9 mouse cellular contexts compared by ENCODE assay signal in the genomic region with DNA sequence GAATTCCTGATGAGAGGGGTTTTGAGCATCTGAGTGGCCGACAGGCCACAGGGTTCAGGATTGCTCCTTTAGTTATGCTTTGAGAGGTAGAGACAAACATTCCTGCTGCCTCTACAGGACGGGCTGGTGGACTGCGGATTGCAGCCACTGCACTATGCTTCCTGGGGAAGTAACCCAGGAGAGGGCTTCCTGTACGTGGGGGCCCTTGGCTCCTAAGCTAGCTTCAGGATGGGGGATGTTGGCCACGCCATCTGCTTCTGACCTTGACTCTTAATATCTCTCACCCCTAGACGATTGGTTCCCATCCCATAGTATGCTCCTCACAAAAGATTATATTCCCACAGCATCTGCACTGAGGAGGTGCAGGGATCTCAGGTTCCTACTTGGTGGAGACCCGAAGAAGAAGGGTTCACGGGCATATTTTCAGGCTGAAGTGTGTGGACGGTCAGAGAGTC. TPM values are rescaled to one million over a fixed set of nuclear protein-coding genes. Genes with fewer than 3 reads are reported as not detected.
DNase-seq lines count a peak whose midpoint lies in the region; ATAC-seq and TF ChIP-seq lines count a peak whose summit lies in the region.
"Had no signal": no experiment of that assay in that cellular context is flagged by ENCODE, and none has a peak within 500 bp of the region (broad histone marks: within the 10 kb centered on the region; RNA-seq: fewer than 3 reads in every experiment).

No protein-coding gene starts in this region.

- no peak for TF ChIP-seq EP300 in liver, postnatal 0 days (IDR thresholded peaks at IDR 0.05; ENCODE audit: low read depth)

- H3K36me3 ChIP-seq in embryonic facial prominence, embryonic 14.5 days (ENCODE audit: control insufficient read depth, insufficient read depth, low read length), result peaks cover 9% of the 10 kb centered on the region
- H3K36me3 ChIP-seq in liver, postnatal 0 days (replicated peaks; ENCODE audit: insufficient read depth, low read length), result peaks cover 27% of the 10 kb centered on the region

- H3K9ac ChIP-seq in embryonic facial prominence, embryonic 14.5 days (ENCODE audit: low read depth, low read length), result peak overlapping the region; percentile 40; the same call in 1 of the 2 replicates
- H3K9ac ChIP-seq in liver, postnatal 0 days (replicated peaks), result no peak overlapping the region

- H3K9me3 ChIP-seq in embryonic facial prominence, embryonic 14.5 days (ENCODE audit: control insufficient read depth, low read length), result no peaks in the 10 kb centered on the region
- H3K9me3 ChIP-seq in liver, postnatal 0 days (ENCODE audit: low read length), result no peaks in the 10 kb centered on the region

- peak; percentile 46 for DNase-seq in adrenal gland, postnatal 14 days
- no peak for DNase-seq in adrenal gland, postnatal 4 days (ENCODE audit: low spot score in 2 of 2)
- DNase-seq in kidney, postnatal 10 days, result peak; percentile 56
- DNase-seq in kidney, postnatal 36 days, result no peak
- no peak for DNase-seq in embryonic facial prominence, embryonic 14.5 days (ENCODE audit: low spot score)
- no peak for DNase-seq in liver, postnatal 0 days
- no peak for DNase-seq in frontal cortex, postnatal 36 days (ENCODE audit: low spot score in 2 of 2)
- DNase-seq in right cerebral cortex, postnatal 4 days, result no peak

- H3K4me1 ChIP-seq in embryonic facial prominence, embryonic 14.5 days (ENCODE audit: control insufficient read depth, insufficient read depth, low read length), result peaks cover 36% of the 10 kb centered on the region
- H3K4me1 ChIP-seq in liver, postnatal 0 days (ENCODE audit: insufficient read depth), result peaks cover 48% of the 10 kb centered on the region

- H3K27ac ChIP-seq in embryonic facial prominence, embryonic 14.5 days (replicated peaks; ENCODE audit: low read depth, low read length), result peak overlapping the region; percentile 76
- peak overlapping the region; percentile 60 for H3K27ac ChIP-seq in liver, postnatal 0 days (ENCODE audit: low read depth)
- H3K27ac ChIP-seq: left cerebral cortex, adult 2 months had no signal

- ATAC-seq in embryonic facial prominence, embryonic 14.5 days (ENCODE audit: low read depth), result no peak
- peak; percentile 20 for ATAC-seq in liver, postnatal 0 days

- H3K27me3 ChIP-seq in embryonic facial prominence, embryonic 14.5 days (replicated peaks; ENCODE audit: control insufficient read depth, insufficient read depth, low read length), result no peaks in the 10 kb centered on the region
- no peaks in the 10 kb centered on the region for H3K27me3 ChIP-seq in liver, postnatal 0 days (ENCODE audit: insufficient read depth, low read length)

- no peak overlapping the region for H3K4me2 ChIP-seq in embryonic facial prominence, embryonic 14.5 days (ENCODE audit: low read depth, low read length)
- H3K4me2 ChIP-seq in liver, postnatal 0 days (ENCODE audit: low read depth, low read length), result no peak overlapping the region

- 62% methylated on average over 9 of the region's 9 CpGs for WGBS in embryonic facial prominence, embryonic 14.5 days
- WGBS in liver, postnatal 0 days (ENCODE audit: insufficient replicate concordance), result 39% methylated on average over 9 of the region's 9 CpGs

- no peak for TF ChIP-seq CTCF in liver, postnatal 0 days (IDR thresholded peaks at IDR 0.05; ENCODE audit: low read depth)

- H3K4me3 ChIP-seq in embryonic facial prominence, embryonic 14.5 days (ENCODE audit: low read depth, low read length), result no peak overlapping the region
- no peak overlapping the region for H3K4me3 ChIP-seq in liver, postnatal 0 days (ENCODE audit: low read depth, low read length)
- H3K4me3 ChIP-seq: left cerebral cortex, adult 2 months had no signal

RNA-seq across cellular contexts. Expression of a gene that starts 18.0 kb away (rescaled TPM):
- total RNA-seq in adrenal gland, postnatal 14 days (2021), result 11.3 and 14.0 TPM in 2 replicates
- total RNA-seq in adrenal gland, postnatal 4 days (2021), result 10 to 100 TPM; 12.2 to 19.3 TPM
- 15.6 and 20.9 TPM in 2 replicates for polyA plus RNA-seq in embryonic facial prominence, embryonic 14.5 days (2014; fragmentation: Nextera tagmentation; extraction: Ambion mirVana)
- polyA plus RNA-seq in liver, postnatal 0 days (2015; fragmentation: Nextera tagmentation; extraction: Ambion mirVana), result 1.7 and 2.0 TPM in 2 replicates

RNA-seq across cellular contexts. Expression of a gene that starts 21.9 kb away (rescaled TPM):
- total RNA-seq in adrenal gland, postnatal 14 days (2021), result 9.7 and 10.1 TPM in 2 replicates
- 10 to 100 TPM; 21.8 to 23.9 TPM for total RNA-seq in adrenal gland, postnatal 4 days (2021)
- polyA plus RNA-seq in embryonic facial prominence, embryonic 14.5 days (2014; fragmentation: Nextera tagmentation; extraction: Ambion mirVana), result 48.1 and 54.4 TPM in 2 replicates
- 74.9 and 80.9 TPM in 2 replicates for polyA plus RNA-seq in liver, postnatal 0 days (2015; fragmentation: Nextera tagmentation; extraction: Ambion mirVana)

RNA-seq across cellular contexts. Expression of a gene that starts 21.9 kb away (rescaled TPM):
- total RNA-seq in adrenal gland, postnatal 14 days (2021), result 0.19 TPM in 1 of 2 replicates, not detected in the other
- 1 to 10 TPM in 1 of 2 experiments, under 1 TPM in 1; 0.71 to 2.2 TPM for total RNA-seq in adrenal gland, postnatal 4 days (2021)
- 1.5 and 2.2 TPM in 2 replicates for polyA plus RNA-seq in embryonic facial prominence, embryonic 14.5 days (2014; fragmentation: Nextera tagmentation; extraction: Ambion mirVana)
- 0.08 and 0.13 TPM in 2 replicates for polyA plus RNA-seq in liver, postnatal 0 days (2015; fragmentation: Nextera tagmentation; extraction: Ambion mirVana)

RNA-seq across cellular contexts. Expression of a gene that starts 42.9 kb away (rescaled TPM):
- total RNA-seq in adrenal gland, postnatal 14 days (2021), result 2,322 and 2,352 TPM in 2 replicates
- total RNA-seq in adrenal gland, postnatal 4 days (2021), result 1,000 to 10,000 TPM; 1,555 to 1,573 TPM
- 1,690 and 1,712 TPM in 2 replicates for polyA plus RNA-seq in embryonic facial prominence, embryonic 14.5 days (2014; fragmentation: Nextera tagmentation; extraction: Ambion mirVana)
- polyA plus RNA-seq in liver, postnatal 0 days (2015; fragmentation: Nextera tagmentation; extraction: Ambion mirVana), result 4,793 and 5,083 TPM in 2 replicates

Comparison
In these comparisons a context has a peak if more than half of its experiments do, and no peak if none do; other contexts are left out.
1. DNase-seq: peak in adrenal gland, postnatal 14 days (single experiment) and kidney, postnatal 10 days (single experiment); none in adrenal gland, postnatal 4 days (0 of 2), kidney, postnatal 36 days (0 of 2), embryonic facial prominence, embryonic 14.5 days (single experiment), liver, postnatal 0 days (single experiment), frontal cortex, postnatal 36 days (0 of 2) and right cerebral cortex, postnatal 4 days (single experiment).